Mouse (Mus musculus) right cerebral cortex, postnatal 10 days (tissue): ENCODE results near the gene Lcorl.
A peak's percentile ranks its signal among the peaks of the same experiment; 100 is the strongest.

ENCODE experiments used
- DNase-seq, 2 experiments: peaks; one replicate each; pipeline ENCODE4 v3.0.0; 2021; ENCODE audit warnings: low spot score in 2 of 2

Gene Lcorl

DNA sequence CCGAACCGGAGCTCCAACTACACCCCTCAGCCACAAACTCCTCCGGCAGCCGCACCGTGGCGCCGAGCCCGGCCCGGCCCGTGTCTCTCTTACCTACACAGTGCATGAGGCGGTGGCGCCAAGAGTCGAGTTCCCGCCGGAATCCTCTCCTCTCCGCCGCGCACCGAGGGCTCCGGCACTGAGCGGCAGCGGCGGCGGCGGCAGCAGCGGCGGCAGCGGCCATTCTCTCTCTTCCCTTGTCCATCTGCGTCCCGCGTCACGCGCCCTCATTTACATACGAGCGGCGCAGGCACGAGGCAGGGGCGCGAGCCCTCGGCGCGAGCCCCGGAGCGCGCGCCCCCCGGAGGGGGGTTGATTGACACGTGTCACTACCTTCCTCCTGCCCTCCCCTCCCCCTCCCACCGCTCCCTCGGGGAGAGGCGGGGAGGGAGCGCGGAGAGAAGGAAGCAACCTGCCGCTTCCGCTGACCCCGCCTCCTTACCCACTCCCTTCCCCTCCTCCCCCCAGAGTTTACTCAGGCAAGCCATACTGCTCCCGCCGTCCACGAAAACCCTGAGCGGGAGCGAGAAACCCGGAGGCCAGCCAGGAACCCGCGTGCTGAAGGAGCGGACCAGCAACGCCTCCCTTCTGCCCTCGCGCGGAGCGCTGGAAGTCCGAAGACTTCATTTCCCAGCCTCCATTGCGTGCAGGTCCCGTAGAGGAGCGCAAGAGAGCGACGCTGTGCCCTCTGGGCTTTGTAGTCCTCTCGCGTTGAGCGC is at the start of gene Lcorl:
Gene Lcorl (minus strand): TSS at position 362 of the 758 bp plus-strand sequence.
- DNase-seq = peak; percentile 96

- DNase-seq = no peak
Observed at GRCm38 (mm10) chr5:45904683-45905082, 47.3 kb upstream of the Lcorl start.

DNA sequence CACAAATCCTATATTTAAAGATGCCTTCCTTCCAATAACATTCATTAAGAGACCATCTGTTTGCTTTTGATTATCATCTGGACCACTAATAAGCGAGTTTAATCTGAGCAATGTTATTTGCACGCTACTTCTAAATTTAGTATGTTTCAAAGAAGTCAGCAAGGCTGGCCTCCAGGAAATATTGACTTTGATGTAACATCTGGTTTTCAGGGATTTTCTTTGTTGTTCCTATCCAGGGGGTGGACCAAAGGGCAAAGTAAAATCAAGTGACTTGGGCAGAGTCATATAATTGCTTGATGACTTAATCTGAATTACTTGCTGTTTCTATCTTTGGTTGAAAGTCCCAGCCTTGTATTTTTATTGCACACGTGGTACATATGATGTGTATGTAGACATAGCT is 45.8 kb upstream of the Lcorl start:
- DNase-seq = no peak

DNA sequence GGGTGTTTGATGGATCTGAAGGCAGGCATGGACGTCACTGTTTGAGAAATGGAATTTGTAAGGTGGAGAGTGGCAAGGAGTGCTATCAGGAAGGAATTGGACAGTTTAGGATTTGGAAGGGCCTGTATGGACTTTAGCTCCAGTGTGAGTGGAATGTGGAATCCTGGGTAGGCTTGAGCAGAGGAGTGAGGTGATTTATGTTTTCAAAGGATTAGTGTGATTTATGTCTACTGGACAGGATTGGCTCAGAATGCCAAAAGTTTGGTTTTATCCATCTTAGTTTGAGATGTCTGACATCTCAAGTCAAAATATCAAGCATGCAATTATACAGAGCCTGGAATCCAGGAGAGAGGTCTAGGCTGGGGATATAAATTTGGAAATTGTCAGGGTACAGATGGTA is 37.9 kb upstream of the Lcorl start:
- no peak for DNase-seq

GRCm38 (mm10) chr5:45893696-45894095 is 36.3 kb upstream of the Lcorl start:
- DNase-seq = no peak

DNA sequence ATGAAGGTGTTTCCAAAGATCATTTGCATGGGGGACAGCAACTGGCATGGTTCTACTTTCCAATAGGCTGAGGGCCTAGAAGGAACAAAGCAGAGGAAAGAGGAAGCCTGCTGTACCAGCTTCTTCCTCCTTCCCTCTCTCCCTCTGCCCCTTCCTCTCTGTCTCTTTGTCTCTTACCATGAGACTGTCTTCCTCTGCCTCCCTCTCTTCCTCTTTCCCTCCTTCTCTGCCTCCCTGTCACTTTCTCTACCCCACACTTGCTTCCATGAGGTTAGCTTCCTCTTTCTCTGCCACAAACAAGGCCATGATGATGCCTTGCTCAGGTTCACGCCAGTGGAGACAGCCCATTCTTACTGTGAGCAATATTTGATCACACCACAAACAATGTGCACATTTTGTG is 18.9 kb upstream of the Lcorl start:
- DNase-seq = no peak

DNA sequence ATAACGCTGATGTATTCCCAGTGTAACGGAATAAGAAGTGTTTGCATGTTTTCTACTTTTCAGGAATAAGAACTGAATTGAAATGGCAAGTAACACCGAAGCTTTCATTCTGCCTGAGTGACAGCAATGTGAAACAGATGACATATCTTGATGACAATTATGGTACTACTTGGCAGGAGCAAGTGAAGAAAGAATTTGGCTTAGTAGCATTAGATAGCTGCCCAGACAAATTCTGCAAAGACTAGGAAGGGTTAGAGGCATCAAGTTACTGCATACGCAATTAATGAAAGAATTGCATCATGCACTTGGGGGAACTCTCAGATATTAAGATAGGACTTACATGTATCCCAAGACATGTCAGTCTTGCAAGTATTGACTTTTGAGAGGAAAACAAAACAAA is 18.1 kb upstream of the Lcorl start:
- no peak for DNase-seq

GRCm38 (mm10) chr5:45874284-45875030 is 17.0 kb upstream of the Lcorl start:
- DNase-seq = no peak

GRCm38 (mm10) chr5:45858368-45858767 is 953 bp upstream of the Lcorl start:
- DNase-seq = no peak

DNA sequence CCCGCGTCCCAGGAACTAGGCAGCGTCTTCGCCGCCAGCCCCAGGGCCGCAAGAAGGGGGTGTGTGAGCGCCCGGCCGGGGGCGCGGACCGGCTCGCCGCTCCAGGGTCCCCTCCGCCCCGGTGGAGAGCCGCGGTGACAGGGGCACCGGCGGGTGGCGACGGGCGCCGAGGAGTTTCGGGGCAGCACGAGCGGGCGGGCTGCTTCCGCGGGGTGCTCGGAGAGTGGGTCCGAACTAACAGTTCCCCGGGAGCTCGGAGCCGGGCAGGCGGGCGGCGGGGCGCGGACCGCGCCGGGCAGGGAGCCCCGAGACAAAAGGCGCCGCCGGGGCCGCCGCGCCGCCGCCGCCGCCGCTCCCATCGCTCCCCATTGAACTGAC is 550 bp downstream of the Lcorl start:
- DNase-seq = no peak

DNA sequence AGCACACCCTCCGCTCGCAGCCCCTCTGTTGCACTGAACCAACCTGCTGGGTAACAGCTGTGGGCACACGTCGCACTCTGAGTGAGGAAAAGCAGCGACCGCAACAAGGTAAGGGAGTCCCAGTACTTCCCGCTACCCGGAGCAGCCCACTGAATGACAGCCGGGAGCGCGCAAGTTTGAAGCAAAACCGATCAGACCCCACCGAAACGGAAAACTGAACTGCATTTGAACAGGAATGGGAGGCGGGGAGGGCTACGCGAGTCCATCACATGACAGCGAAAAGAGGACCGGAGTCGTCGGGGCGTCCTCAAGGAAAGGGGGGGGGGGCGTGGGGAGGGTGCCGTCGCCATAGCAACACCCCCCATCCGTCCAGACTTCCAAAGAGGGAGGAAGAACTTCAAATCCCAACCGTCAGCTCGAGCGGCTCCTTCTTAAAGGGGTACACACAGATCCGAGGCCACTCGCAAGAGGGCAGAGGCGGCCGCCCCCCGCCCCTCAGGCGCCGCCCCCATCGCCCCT is 1.1 kb downstream of the Lcorl start:
- peak; percentile 80 to 83 for DNase-seq

DNA sequence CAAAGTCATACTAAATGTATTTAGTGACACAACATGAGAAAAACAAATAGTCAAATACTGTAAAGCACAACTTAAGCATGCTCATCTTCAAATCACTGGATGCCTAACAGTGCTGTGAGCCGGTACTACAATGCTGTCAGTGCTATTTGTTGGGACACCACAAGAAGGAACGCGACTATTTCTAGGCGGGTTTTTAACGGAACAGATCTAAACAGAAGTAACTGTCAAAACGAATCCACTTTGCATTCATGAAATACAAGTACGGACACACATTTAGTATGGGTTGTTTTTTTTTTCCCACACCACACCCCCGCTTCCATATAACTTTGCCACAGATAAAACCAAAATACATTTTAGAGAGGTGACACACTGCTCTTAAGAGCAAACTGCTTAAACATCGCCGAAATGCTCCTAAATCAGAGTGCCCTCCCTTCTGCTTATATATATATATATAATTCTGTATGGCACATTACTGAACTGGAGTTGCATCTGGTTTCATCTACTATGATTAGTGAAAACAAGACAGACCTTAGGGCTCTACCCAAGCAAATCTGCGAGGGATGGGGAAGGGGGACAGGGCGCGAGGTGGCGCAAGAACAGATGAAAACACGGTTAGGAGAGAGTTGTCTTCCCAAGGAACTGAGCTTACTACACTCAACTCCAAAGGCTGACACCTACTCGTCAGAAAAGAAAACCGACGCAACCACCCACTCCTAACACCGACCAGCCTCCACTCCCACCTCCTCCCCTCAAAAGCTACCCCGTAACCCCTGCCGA is 1.7 kb downstream of the Lcorl start:
- DNase-seq = peak; percentile 64 to 65

- no peak for DNase-seq
Observed at GRCm38 (mm10) chr5:45844723-45845122, 12.7 kb downstream of the Lcorl start.

DNA sequence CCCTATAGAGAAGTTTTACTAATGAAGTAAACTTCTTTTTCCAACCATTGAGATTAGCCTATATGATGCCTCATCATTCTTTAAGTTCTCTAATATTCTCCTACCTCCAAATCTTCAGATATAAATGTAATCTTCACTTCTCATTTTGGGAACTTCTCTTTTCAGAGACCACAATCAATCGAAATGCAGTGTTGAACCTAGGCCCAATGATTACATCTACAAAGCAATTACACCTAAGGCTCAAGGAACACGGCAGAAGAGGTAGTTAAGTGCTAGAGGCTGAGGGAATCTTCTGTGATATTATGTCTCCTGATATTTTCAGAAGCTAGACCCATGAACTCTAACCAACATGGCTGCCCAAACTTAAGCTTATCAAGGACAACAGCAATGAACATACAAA is 22.3 kb downstream of the Lcorl start:
- no peak for DNase-seq

GRCm38 (mm10) chr5:45811527-45811926 is 45.9 kb downstream of the Lcorl start:
- no peak for DNase-seq

- no peak for DNase-seq
Observed at GRCm38 (mm10) chr5:45791864-45792263, 65.6 kb downstream of the Lcorl start.

- DNase-seq = no peak
Observed at GRCm38 (mm10) chr5:45790221-45790620, 67.2 kb downstream of the Lcorl start.

GRCm38 (mm10) chr5:45757502-45758121 is 99.8 kb downstream of the Lcorl start:
- DNase-seq = no peak

GRCm38 (mm10) chr5:45737911-45738310 is 119.5 kb downstream of the Lcorl start:
- DNase-seq = no peak

- no peak for DNase-seq
Observed at GRCm38 (mm10) chr5:45733751-45734150, 123.7 kb downstream of the Lcorl start.

- DNase-seq = no peak
Observed at GRCm38 (mm10) chr5:45718848-45719488, 138.4 kb downstream of the Lcorl start.
